Mouse (Mus musculus) testis, postnatal 14 days (tissue): ENCODE data around the gene Spen.

ENCODE experiments used
- DNase-seq: peaks from one replicate; pipeline ENCODE4 v3.0.0; 2021; ENCODE audit warnings: low spot score

Spen gene

GRCm38 (mm10) chr4:141472641-141473321 is 65.6 kb downstream of the Spen start:
- no peak for DNase-seq

- DNase-seq, result no peak
Observed at GRCm38 (mm10) chr4:141471491-141471890, 66.9 kb downstream of the Spen start.

GRCm38 (mm10) chr4:141469343-141469742 is 69.1 kb downstream of the Spen start:
- DNase-seq, result no peak

- no peak for DNase-seq
Observed at GRCm38 (mm10) chr4:141468576-141468975, 69.8 kb downstream of the Spen start.

DNA sequence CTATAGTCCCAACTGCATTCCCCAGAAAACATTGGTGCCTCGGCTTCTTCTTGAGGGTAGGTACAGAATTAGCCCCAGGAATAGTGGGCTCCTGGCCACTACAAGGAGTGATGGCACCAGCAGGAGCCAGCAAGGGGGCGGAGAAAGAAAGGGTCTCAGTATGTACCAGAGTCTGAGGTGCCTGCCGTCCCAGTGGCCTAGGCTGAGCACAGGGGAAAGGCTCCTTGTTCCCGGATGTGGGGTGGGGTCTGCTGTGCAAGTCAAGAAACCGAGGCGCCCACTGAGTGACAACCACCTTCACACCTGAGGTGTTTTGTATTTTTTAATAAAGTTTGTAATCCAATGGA is 70.8 kb downstream of the Spen start:
- no peak for DNase-seq

- no peak for DNase-seq
Observed at GRCm38 (mm10) chr4:141466844-141467580, 71.4 kb downstream of the Spen start.

DNA sequence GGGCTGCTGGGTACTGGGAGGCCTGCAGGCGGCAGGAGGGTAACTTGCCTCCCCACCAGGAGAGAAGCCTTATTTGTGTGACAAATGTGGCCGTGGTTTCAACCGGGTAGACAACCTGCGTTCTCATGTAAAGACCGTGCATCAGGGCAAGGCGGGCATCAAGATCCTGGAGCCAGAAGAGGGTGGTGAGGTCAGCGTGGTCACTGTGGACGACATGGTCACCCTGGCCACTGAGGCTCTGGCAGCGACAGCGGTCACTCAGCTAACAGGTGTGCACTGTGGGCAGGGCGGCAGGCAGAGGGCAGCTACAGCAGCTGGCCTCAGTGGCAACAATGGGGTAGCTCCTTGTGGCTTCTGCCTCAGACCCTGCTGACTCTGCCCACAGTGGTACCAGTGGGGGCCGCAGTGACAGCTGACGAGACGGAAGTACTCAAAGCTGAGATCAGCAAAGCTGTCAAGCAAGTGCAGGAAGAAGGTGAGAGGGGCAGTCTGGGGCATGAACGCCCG is 72.1 kb downstream of the Spen start:
- DNase-seq, result no peak

DNA sequence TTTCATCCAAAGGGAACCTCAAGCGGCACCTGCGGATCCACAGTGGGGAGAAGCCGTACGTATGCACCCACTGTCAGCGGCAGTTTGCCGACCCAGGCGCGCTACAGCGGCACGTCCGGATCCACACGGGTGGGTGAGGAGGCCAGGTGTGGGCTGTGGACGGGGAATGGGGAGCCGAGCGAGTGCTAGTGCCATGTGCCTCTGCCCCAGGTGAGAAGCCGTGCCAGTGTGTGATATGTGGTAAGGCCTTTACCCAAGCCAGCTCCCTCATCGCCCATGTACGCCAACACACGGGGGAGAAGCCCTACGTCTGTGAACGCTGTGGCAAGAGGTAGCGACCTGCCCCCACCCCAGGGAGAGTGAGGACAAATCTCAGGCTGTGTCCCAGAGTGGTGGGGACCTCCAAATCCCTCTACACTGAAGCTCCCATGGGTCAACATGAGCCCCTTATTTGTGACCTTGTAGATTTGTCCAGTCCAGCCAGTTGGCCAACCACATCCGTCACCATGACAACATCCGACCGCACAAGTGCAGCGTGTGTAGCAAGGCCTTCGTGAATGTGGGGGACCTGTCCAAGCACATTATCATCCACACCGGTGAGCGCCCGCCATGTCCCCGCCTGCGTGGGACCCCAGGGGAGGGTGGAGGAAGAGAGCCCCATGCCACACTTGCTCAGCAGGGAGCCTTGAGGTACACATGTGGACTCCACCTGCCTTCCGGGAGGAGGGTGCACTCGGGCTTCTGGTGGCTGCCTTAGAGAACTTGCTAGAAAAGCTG is 72.7 kb downstream of the Spen start:
- no peak for DNase-seq

DNA sequence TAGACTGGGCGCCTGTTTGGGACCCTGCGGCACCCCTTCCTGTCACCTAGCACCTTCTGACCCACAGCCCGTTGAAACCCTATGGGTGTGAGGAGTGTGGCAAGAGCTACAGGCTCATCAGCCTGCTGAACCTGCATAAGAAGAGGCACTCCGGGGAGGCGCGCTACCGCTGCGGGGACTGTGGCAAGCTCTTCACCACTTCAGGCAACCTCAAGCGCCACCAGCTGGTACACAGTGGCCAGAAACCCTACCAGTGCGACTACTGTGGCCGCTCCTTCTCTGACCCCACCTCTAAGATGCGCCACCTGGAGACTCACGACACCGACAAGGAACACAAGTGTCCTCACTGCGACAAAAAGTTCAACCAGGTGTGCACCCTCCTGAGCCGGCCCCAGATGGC is 73.7 kb downstream of the Spen start:
- no peak for DNase-seq

GRCm38 (mm10) chr4:141463472-141463871 is 74.9 kb downstream of the Spen start:
- DNase-seq, result peak; percentile 39

- no peak for DNase-seq
Observed at GRCm38 (mm10) chr4:141461576-141461975, 76.8 kb downstream of the Spen start.

DNA sequence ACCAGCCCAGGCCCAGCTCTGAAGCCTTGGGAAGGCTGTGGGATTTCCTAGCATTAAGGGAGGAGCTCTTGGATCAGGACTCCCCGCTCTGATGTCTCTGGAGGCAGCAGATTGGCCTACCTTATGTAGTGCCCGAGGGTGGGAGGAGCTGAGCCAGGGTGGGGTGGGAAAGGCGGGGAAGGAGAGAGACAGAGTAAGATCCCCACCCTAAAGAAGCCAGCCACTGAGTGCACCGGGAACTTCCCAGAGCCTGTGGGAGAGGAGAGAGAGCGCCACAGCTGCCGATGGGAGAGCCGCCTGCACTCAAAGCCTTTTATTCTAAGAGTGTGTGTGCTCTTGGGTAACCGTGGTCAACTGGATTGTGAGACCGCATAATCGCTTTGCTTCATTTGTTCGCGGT is 77.3 kb downstream of the Spen start:
- no peak for DNase-seq

- peak; percentile 3 for DNase-seq
Observed at GRCm38 (mm10) chr4:141460481-141460880, 77.9 kb downstream of the Spen start.

DNA sequence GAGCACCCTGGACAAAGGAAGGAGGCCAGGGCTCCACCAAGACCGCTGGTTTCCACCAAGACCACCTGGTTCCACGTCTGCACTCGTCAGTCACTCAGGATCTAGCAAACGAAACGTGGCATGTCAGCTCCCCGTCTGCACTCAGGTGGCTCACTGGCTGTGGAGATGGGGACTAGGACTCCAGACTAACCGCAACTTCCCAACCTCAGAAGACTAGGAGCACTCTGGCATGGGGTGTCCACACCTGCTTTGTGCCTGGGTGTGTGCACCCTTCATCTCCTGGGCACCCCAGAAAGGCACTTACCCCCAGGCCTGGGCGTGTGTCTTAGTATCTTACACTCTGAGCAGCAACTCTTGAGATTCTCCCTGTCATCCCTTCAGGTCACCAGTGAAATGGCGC is 78.6 kb downstream of the Spen start:
- no peak for DNase-seq

DNA sequence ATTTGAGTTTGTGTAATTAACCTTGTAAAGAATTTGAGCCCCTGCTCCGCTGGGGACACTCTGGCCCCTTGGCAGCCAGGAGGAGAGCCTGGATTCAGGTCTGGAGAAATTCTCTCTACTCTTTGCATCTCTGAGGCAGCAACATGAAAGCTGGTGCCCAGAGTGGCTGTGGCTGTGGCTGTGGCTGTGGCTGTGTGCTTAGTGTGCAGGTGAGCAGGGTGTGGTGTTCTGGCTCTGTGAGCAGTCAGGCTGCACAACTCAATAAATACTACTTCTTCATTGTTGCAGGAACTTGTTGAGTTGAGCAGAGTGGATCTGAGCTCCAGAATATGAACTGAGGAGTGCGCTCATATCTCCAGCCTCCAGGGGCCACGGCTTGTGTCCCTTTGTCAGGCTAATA is 79.5 kb downstream of the Spen start:
- no peak for DNase-seq

DNA sequence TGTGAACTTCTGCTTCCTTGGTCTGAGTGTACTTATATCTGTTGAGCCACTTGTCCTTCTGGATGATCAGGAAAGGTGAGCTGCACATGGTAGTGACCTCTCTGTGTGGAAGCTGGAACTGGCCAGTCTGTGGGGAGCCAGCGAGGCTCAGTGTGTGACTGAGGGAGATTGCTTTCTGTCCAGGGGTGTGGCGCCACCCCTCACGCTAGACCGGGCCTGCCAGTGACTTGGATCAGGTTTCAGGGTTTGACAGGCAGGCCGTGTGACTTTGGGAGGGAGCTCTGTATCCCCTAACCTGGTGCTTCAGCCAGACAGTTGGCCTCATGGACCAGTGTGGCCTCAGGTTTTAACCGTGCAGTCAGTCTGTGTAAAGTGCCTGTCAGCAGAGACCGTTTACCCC is 80.2 kb downstream of the Spen start:
- DNase-seq, result no peak

DNA sequence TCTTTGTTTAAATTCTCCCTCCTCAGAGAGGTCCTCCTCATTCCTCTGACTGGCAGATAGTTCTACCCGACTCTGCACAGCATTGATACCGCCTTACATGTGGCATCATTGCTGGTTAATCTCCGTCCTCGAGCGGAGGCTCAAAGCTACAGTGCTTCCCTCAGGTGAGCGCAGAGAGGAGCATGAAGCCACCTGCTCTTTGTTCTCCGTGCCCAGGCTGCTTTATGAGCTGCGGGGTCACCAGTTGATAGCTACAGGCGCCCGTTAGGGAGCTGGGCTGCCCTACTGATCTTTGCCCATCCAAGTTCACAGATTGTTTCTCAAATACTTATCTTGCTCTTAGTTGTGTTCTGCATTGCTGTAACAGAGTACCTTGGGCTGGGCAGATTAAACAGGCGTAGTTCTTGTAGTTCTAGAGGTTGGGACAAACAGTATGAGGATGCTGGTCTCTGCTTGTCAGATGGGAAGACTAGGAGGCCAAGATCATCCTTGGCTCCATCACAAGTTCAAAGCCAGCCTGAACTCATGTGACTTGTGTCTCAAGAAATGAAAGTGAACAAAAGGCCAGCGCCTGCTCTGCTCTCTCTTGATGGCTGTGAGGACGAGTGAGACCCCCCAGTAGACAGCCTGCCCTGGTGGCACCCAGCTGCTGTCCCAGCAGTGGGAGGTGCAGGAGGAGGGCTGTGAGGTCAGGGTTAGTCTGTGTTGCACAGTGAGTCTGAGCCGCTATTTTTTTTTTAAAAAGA is 82.0 kb downstream of the Spen start:
- DNase-seq, result no peak

DNA sequence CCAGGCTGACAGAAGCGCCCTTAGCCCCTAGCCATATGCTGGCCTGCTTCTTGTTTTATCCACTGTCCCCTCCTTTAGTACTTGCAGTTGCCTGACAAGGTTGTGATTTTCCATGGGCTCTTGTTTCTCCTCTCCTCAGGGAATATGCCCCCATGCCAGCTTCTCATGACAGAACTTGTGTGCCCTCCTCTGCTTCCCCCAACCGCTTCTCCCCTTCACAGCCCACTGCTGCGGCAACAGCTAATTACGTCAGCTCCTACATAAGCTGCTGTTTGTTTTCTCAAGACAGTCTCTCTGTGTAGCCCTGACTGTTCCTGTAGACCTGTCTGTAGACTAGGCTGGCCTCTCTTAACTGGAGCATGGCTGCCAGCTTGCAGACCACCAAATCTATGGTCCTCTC is 82.9 kb downstream of the Spen start:
- no peak for DNase-seq

- DNase-seq, result no peak
Observed at GRCm38 (mm10) chr4:141454581-141455350, 83.6 kb downstream of the Spen start.

GRCm38 (mm10) chr4:141451916-141452450 is 86.4 kb downstream of the Spen start:
- no peak for DNase-seq

- DNase-seq, result no peak
Observed at GRCm38 (mm10) chr4:141451251-141451650, 87.1 kb downstream of the Spen start.
